Comparison of ENCODE assay signal across 8 mouse cellular contexts in genomic region chr1:181352367-181353199, GRCm38 (mm10). TPM values are rescaled to one million over a fixed set of nuclear protein-coding genes. Genes with fewer than 3 reads are reported as not detected.
A peak's percentile ranks its signal among the peaks of the same experiment; 100 is the strongest.
DNase-seq lines count a peak whose midpoint lies in the region; ATAC-seq and TF ChIP-seq lines count a peak whose summit lies in the region.

TSS of gene Cnih3 (plus strand) at chr1:181352628.

- WGBS in hindbrain, embryonic 11.5 days = under 1% methylated on average over 70 of the region's 78 CpGs

- H3K79me2 ChIP-seq in C2C12 (ENCODE audit: control insufficient read depth, insufficient read depth) = no peaks in the 10 kb centered on the region

- peak within 1 kb of the TSS; percentile 94 for H3K4me2 ChIP-seq in hindbrain, embryonic 11.5 days (replicated peaks; ENCODE audit: low read depth, low read length)

- no peak within 1 kb of the TSS for H3K27ac ChIP-seq in embryonic fibroblast, embryonic 13.5 days (ENCODE audit: insufficient read depth, low read length)
- H3K27ac ChIP-seq in hindbrain, embryonic 11.5 days (ENCODE audit: low read depth, low read length) = no peak within 1 kb of the TSS

- DNase-seq in Muller cell, postnatal 12 days (ENCODE audit: inconsistent ontology term) = peak; percentile 82
- peak; percentile 82 for DNase-seq in hindbrain, embryonic 11.5 days (ENCODE audit: low spot score)
- DNase-seq in left cerebral cortex, postnatal 25 days (ENCODE audit: low spot score in 2 of 2) = peak; percentile 66 to 69
- peak; percentile 40 to 45 for DNase-seq in right cerebral cortex, postnatal 36 days (ENCODE audit: low spot score in 2 of 2)
- no peak for DNase-seq in spleen, postnatal 14 days (ENCODE audit: low spot score in 2 of 2)

- peak within 1 kb of the TSS; percentile 59 for H3K9ac ChIP-seq in hindbrain, embryonic 11.5 days (ENCODE audit: low read depth, low read length)

- peak within 1 kb of the TSS; percentile 26 for H3K4me3 ChIP-seq in C2C12 (ENCODE audit: insufficient read depth, poor library complexity, severe bottlenecking)
- peak within 1 kb of the TSS; percentile 37 for H3K4me3 ChIP-seq in embryonic fibroblast, embryonic 13.5 days (ENCODE audit: insufficient read depth, low read length)
- H3K4me3 ChIP-seq in hindbrain, embryonic 11.5 days (ENCODE audit: low read depth, low read length) = peak within 1 kb of the TSS; percentile 53
- peak within 1 kb of the TSS; percentile 89 for H3K4me3 ChIP-seq in megakaryocyte, embryonic 14.5 days (replicated peaks)

- H3K79me3 ChIP-seq in C2C12 (ENCODE audit: low read depth) = no peaks in the 10 kb centered on the region

- intact Hi-C loops in left cerebral cortex, postnatal 25 days (cut with DNase I) = loop anchor here (5.0 kb wide), 1 partner anchor 75 kb away; no protein-coding TSS in a partner anchor

- peak within 1 kb of the TSS; percentile 37 for H3ac ChIP-seq in C2C12 (ENCODE audit: control insufficient read depth, insufficient read length, low read depth)

- 0 out of 2 replicates have a peak, but pooled peaks cover 1% of the 10 kb centered on the region for H3K4me1 ChIP-seq in embryonic fibroblast, embryonic 13.5 days (ENCODE audit: control insufficient read depth, insufficient read depth, low read length)
- H3K4me1 ChIP-seq in hindbrain, embryonic 11.5 days (replicated peaks; ENCODE audit: control insufficient read depth, insufficient read depth, low read length) = peaks cover 7% of the 10 kb centered on the region
- peaks cover 24% of the 10 kb centered on the region for H3K4me1 ChIP-seq in megakaryocyte, embryonic 14.5 days

- peak; percentile 81 for ATAC-seq in hindbrain, embryonic 11.5 days (ENCODE audit: low FRiP score)

- no peaks in the 10 kb centered on the region for H3K36me3 ChIP-seq in C2C12 (ENCODE audit: control insufficient read depth, insufficient read depth)
- no peaks in the 10 kb centered on the region for H3K36me3 ChIP-seq in hindbrain, embryonic 11.5 days (ENCODE audit: control insufficient read depth, insufficient read depth, low read length)
- H3K36me3 ChIP-seq in megakaryocyte, embryonic 14.5 days (replicated peaks; ENCODE audit: low read length) = no peaks in the 10 kb centered on the region

- no peak for TF ChIP-seq POLR2A in embryonic fibroblast, embryonic 13.5 days (IDR thresholded peaks at IDR 0.05; ENCODE audit: low read depth, low read length)

- H3K27me3 ChIP-seq in C2C12 (ENCODE audit: control insufficient read depth, insufficient read depth, insufficient read length) = no peaks in the 10 kb centered on the region
- H3K27me3 ChIP-seq in hindbrain, embryonic 11.5 days (ENCODE audit: control insufficient read depth, insufficient read depth, low read length) = peaks cover 29% of the 10 kb centered on the region
- H3K27me3 ChIP-seq in megakaryocyte, embryonic 14.5 days (replicated peaks) = peaks cover 86% of the 10 kb centered on the region

- no peaks in the 10 kb centered on the region for H3K9me3 ChIP-seq in hindbrain, embryonic 11.5 days (ENCODE audit: control insufficient read depth, low read length)
- H3K9me3 ChIP-seq in megakaryocyte, embryonic 14.5 days = peaks cover 7% of the 10 kb centered on the region; the same call in 1 of the 2 replicates

- no peak for TF ChIP-seq CTCF in C2C12 (IDR thresholded peaks at IDR 0.05; ENCODE audit: control insufficient read depth, insufficient read depth, insufficient read length)
- no peak for TF ChIP-seq CTCF in embryonic fibroblast, embryonic 13.5 days (IDR thresholded peaks at IDR 0.05; ENCODE audit: borderline replicate concordance, insufficient read depth, low read length)

TF ChIP-seq in C2C12, 6 proteins besides CTCF, POLR2A, EP300 and RAD21:
- TF ChIP-seq MYOG (IDR thresholded peaks at IDR 0.05; ENCODE audit: control insufficient read depth, extremely low read depth, insufficient read length) (no peak), MYOD1 (IDR thresholded peaks at IDR 0.05; ENCODE audit: control insufficient read depth, insufficient read length, low read depth) (peak; percentile 10), MAX (IDR thresholded peaks at IDR 0.05) (peak; percentile 81), USF1 (IDR thresholded peaks at IDR 0.05; ENCODE audit: low read depth) (no peak)

RNA-seq across cellular contexts. Expression of gene Cnih3, which starts in this region (rescaled TPM):
- 0.07 TPM for polyA plus RNA-seq in C2C12 (2012; fragmentation: generic; extraction: Trizol)
- polyA plus RNA-seq in embryonic fibroblast, embryonic 13.5 days (2011; ENCODE audit: insufficient read length, low read depth, missing spikeins) = not detected in 2 replicates
- 1.1 and 1.9 TPM in 2 replicates for polyA plus RNA-seq in hindbrain, embryonic 11.5 days (2014; fragmentation: Nextera tagmentation; extraction: Ambion mirVana)
- 10 to 100 TPM; 75.1 to 81.7 TPM for total RNA-seq in left cerebral cortex, postnatal 25 days (2021)
- not detected in 2 replicates for polyA plus RNA-seq in megakaryocyte, embryonic 14.5 days (2012; ENCODE audit: insufficient read depth, low replicate concordance)

Comparison
In these comparisons a context has a peak if more than half of its experiments do, and no peak if none do; other contexts are left out.
1. H3K4me3 ChIP-seq: peak in every context shown above with its lines; median percentile 89 in megakaryocyte, embryonic 14.5 days; 53 in hindbrain, embryonic 11.5 days; 37 in embryonic fibroblast, embryonic 13.5 days; 26 in C2C12.
2. DNase-seq: peak in Muller cell, postnatal 12 days (single experiment), hindbrain, embryonic 11.5 days (single experiment), left cerebral cortex, postnatal 25 days (2 of 2) and right cerebral cortex, postnatal 36 days (2 of 2); none in spleen, postnatal 14 days (0 of 2).